Mouse (Mus musculus): ENCODE data around the gene Maco1.

GRCm38 (mm10) chr4:134853259-134853636, at the start of gene Maco1:
- TF ChIP-seq CTCF (IDR thresholded peaks at IDR 0.05; ENCODE audit: borderline replicate concordance, control insufficient read depth, extremely low read depth, insufficient read depth, low read length, poor library complexity), result peak; percentile 6; the same call in 1 of the 2 replicates
- TF ChIP-seq POLR2A (IDR thresholded peaks at IDR 0.05; ENCODE audit: control insufficient read depth, extremely low read depth, insufficient read depth, low read length, poor library complexity), result peak; percentile 49; the same call in 1 of the 2 replicates
